Mouse (Mus musculus): Measurements from ENCODE around the gene Mlxipl. TPM values are rescaled to one million over a fixed set of nuclear protein-coding genes. Genes with fewer than 3 reads are reported as not detected.

Mlxipl gene
- polyA plus RNA-seq, 1 experiment from 2014 or later = 1.7 TPM

DNA sequence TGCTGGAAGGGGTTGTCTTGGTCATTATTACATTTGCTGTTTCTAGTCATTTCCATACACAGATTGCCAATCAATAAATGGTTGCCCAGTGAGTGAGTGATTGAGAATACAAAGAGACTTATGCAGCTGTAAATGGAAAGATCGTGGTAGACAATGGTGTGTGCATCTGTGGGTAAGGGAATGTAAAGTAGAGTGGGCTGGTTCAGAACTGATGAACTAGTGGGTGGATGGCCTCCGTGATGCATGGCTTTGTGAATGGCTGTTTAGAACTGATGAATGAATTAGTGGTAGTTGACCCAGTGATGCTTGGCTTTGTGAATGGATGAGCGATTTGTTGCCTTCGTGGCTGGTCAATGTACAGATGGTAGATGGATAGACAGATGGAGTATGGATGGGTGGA lies 40.1 kb downstream of the Mlxipl start:
- Histone ChIP-seq H3K4me3 (no peak overlapping the region), H3K9me3 (no peaks in the 10 kb centered on the region), H3K27ac (no peak overlapping the region), H3K4me1 (replicated peaks) (peaks cover 16% of the 10 kb centered on the region), H3K36me3 (no peaks in the 10 kb centered on the region), H3K27me3 (ENCODE audit: insufficient read depth, poor library complexity, severe bottlenecking) (peaks cover 35% of the 10 kb centered on the region)
- DNase-seq (ENCODE audit: low spot score) = no peak
- WGBS = 87% methylated on average over 4 of the region's 4 CpGs

DNA sequence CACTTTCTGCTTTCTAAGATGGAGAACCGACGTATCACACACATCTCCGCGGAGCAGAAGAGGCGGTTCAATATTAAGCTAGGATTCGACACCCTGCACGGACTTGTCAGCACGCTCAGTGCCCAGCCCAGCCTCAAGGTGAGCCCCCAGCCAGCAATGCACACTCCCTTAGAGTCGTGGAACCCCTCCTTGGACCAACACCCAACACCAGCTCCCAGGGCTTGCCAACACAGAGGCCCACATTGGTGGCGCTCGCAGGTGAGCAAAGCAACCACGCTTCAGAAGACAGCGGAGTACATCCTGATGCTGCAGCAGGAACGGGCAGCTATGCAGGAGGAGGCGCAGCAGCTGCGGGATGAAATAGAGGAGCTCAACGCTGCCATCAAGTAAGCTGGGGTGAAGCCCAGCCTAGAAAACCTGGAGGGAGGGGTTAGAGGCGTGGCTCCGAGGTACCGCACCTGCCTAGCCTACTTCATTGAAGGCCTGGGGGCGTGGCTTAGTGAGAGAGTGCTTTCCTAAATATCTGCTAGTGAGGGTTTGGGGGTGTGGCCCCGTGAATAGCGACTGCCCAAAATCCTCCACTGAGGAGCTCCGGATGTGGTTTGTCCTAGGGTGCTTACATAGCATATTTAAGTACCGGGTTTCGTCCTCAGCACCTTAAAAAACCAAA lies 44.2 kb downstream of the Mlxipl start:
- H3K27ac ChIP-seq = no peak overlapping the region
- peak overlapping the region; percentile 34 for H3K4me3 ChIP-seq
- 4% methylated on average over 26 of the region's 26 CpGs for WGBS
- peaks cover 43% of the 10 kb centered on the region for H3K27me3 ChIP-seq (ENCODE audit: insufficient read depth, poor library complexity, severe bottlenecking)
- peaks cover 16% of the 10 kb centered on the region for H3K4me1 ChIP-seq (replicated peaks)
- no peak for DNase-seq (ENCODE audit: low spot score)
- peaks cover 3% of the 10 kb centered on the region; the same call in 1 of the 2 replicates for H3K9me3 ChIP-seq
- no peaks in the 10 kb centered on the region for H3K36me3 ChIP-seq

DNA sequence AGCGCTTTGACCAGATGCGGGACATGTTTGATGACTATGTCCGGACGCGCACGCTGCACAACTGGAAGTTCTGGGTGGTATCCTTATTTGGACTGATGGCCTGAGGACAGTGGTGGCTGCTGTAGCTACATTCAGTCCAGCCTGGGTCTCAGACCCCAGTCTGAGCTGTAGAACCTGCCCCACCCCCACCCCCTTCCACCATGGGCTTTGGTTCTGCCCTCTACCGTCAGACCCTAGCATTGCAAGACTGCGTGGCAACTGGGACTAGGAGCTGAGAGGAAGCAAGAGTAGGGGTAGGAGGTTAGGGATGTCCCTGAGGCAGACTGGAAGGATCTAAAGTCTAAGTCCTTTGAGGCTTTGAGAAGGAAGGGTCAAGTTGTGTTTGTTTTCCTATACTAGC lies 44.8 kb downstream of the Mlxipl start:
- DNase-seq (ENCODE audit: low spot score) = peak; percentile 60
- WGBS = 4% methylated on average over 8 of the region's 8 CpGs
- peak overlapping the region; percentile 34 for H3K4me3 ChIP-seq
- H3K9me3 ChIP-seq = peaks cover 3% of the 10 kb centered on the region; the same call in 1 of the 2 replicates
- no peaks in the 10 kb centered on the region for H3K36me3 ChIP-seq
- peaks cover 43% of the 10 kb centered on the region for H3K27me3 ChIP-seq (ENCODE audit: insufficient read depth, poor library complexity, severe bottlenecking)
- H3K27ac ChIP-seq = no peak overlapping the region
- H3K4me1 ChIP-seq (replicated peaks) = peaks cover 16% of the 10 kb centered on the region

- H3K4me1 ChIP-seq (replicated peaks) = no peaks in the 10 kb centered on the region
- peaks cover 6% of the 10 kb centered on the region for H3K27me3 ChIP-seq (ENCODE audit: insufficient read depth, poor library complexity, severe bottlenecking)
- DNase-seq (ENCODE audit: low spot score) = no peak
- WGBS = 75% methylated on average over 2 of the region's 2 CpGs
- H3K36me3 ChIP-seq = no peaks in the 10 kb centered on the region
- no peak overlapping the region for H3K27ac ChIP-seq
- peaks cover 3% of the 10 kb centered on the region; the same call in 1 of the 2 replicates for H3K9me3 ChIP-seq
- no peak overlapping the region for H3K4me3 ChIP-seq
These were observed 50.2 kb downstream of the Mlxipl start for GRCm38 (mm10) chr5:135139881-135140280.

DNA sequence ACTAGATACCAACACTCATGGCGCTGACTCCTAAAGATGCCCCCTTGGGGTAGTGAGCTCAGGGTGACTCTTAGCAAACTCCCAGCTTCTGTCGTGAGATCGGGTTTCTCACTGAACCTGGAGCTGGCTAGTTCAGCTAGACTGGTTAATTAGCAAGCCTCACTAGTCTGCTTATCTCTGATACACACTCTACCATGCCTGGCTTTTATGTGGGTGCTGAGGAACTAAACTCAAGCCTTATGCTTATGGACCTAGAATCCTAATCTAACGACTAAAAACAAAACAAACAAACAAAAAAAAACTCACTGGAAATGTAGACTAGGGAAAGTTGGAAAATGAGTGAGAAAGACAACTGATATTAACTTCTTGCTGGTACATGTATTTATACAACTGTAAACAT lies 54.8 kb downstream of the Mlxipl start:
- Histone ChIP-seq H3K9me3 (no peaks in the 10 kb centered on the region), H3K27me3 (ENCODE audit: insufficient read depth, poor library complexity, severe bottlenecking) (no peaks in the 10 kb centered on the region), H3K36me3 (no peaks in the 10 kb centered on the region), H3K27ac (no peak overlapping the region), H3K4me3 (no peak overlapping the region), H3K4me1 (replicated peaks) (peaks cover 10% of the 10 kb centered on the region; the same call in 1 of the 2 replicates)
- DNase-seq (ENCODE audit: low spot score) = no peak
- 67% methylated on average over 4 of the region's 4 CpGs for WGBS

DNA sequence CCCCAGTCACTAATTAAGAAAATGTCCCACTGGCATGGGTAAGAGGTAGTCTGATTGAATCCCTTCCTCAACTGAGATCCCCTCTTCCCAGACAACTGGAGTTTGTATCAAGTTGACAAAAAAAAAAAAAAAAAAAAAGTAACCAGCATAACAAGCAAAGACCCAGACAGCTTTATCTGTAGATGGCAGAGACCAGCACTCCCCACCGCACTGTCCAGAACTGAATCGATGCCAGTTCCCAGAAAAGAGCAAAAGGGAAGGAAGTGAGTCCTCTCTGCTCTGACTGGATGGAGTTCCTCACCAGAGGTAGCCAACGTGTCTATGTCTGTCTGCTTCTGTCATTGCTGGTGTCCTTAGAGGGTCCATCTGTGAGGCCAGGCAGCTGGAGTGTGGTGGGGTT lies 55.8 kb downstream of the Mlxipl start:
- no peaks in the 10 kb centered on the region for H3K9me3 ChIP-seq
- WGBS = 84% methylated on average over 3 of the region's 3 CpGs
- no peak overlapping the region for H3K27ac ChIP-seq
- H3K36me3 ChIP-seq = no peaks in the 10 kb centered on the region
- H3K27me3 ChIP-seq (ENCODE audit: insufficient read depth, poor library complexity, severe bottlenecking) = no peaks in the 10 kb centered on the region
- no peak for DNase-seq (ENCODE audit: low spot score)
- H3K4me1 ChIP-seq (replicated peaks) = peaks cover 17% of the 10 kb centered on the region
- no peak overlapping the region for H3K4me3 ChIP-seq

DNA sequence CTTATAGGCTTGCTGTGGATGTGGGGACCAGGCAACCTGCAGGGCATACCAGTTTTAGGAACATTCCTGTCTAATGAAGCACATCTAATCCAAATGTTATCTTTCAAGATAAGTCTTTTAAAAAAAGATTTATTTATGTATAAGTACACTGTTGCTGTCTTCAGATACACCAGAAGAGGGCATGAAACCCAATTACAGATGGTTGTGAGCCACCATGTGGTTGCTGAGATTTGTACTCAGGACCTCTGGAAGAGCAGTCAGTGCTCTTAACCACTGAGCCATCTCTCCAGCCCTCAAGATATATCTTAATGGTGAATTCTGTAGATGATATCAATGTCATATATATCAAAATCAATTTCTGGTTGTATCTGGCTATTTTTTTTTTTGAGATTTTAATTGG lies 56.3 kb downstream of the Mlxipl start:
- H3K4me1 ChIP-seq (replicated peaks) = peaks cover 19% of the 10 kb centered on the region
- H3K9me3 ChIP-seq = no peaks in the 10 kb centered on the region
- no peak overlapping the region for H3K4me3 ChIP-seq
- no peaks in the 10 kb centered on the region; the same call in 1 of the 2 replicates for H3K36me3 ChIP-seq
- H3K27me3 ChIP-seq (ENCODE audit: insufficient read depth, poor library complexity, severe bottlenecking) = no peaks in the 10 kb centered on the region
- no peak for DNase-seq (ENCODE audit: low spot score)
- no peak overlapping the region for H3K27ac ChIP-seq

- Histone ChIP-seq H3K27ac (peak overlapping the region; percentile 92), H3K27me3 (ENCODE audit: insufficient read depth, poor library complexity, severe bottlenecking) (no peaks in the 10 kb centered on the region), H3K4me1 (replicated peaks) (peaks cover 20% of the 10 kb centered on the region), H3K36me3 (peaks cover 21% of the 10 kb centered on the region), H3K9me3 (no peaks in the 10 kb centered on the region), H3K4me3 (peak overlapping the region; percentile 80)
- WGBS = under 1% methylated on average over 13 of the region's 13 CpGs
- no peak for DNase-seq (ENCODE audit: low spot score)
These were observed 59.0 kb downstream of the Mlxipl start for GRCm38 (mm10) chr5:135148715-135149052.

GRCm38 (mm10) chr5:135149053-135149819 lies 59.5 kb downstream of the Mlxipl start, which contains the start of gene Tbl2:
Gene Tbl2 (plus strand): TSS chr5:135149657.
- no peaks in the 10 kb centered on the region for H3K9me3 ChIP-seq
- WGBS = under 1% methylated on average over 63 of the region's 63 CpGs
- H3K36me3 ChIP-seq = peaks cover 27% of the 10 kb centered on the region
- H3K27ac ChIP-seq = peak within 1 kb of the TSS; percentile 92
- H3K27me3 ChIP-seq (ENCODE audit: insufficient read depth, poor library complexity, severe bottlenecking) = no peaks in the 10 kb centered on the region
- peaks cover 20% of the 10 kb centered on the region for H3K4me1 ChIP-seq (replicated peaks)
- peak within 1 kb of the TSS; percentile 80 for H3K4me3 ChIP-seq
- peak; percentile 99 for DNase-seq (ENCODE audit: low spot score)

- peak overlapping the region; percentile 80 for H3K4me3 ChIP-seq
- peaks cover 33% of the 10 kb centered on the region for H3K36me3 ChIP-seq
- peaks cover 20% of the 10 kb centered on the region for H3K4me1 ChIP-seq (replicated peaks)
- no peaks in the 10 kb centered on the region for H3K9me3 ChIP-seq
- no peaks in the 10 kb centered on the region for H3K27me3 ChIP-seq (ENCODE audit: insufficient read depth, poor library complexity, severe bottlenecking)
- DNase-seq (ENCODE audit: low spot score) = no peak
- under 1% methylated on average over 23 of the region's 23 CpGs for WGBS
- H3K27ac ChIP-seq = peak overlapping the region; percentile 92
These were observed 60.1 kb downstream of the Mlxipl start for GRCm38 (mm10) chr5:135149820-135150178.

DNA sequence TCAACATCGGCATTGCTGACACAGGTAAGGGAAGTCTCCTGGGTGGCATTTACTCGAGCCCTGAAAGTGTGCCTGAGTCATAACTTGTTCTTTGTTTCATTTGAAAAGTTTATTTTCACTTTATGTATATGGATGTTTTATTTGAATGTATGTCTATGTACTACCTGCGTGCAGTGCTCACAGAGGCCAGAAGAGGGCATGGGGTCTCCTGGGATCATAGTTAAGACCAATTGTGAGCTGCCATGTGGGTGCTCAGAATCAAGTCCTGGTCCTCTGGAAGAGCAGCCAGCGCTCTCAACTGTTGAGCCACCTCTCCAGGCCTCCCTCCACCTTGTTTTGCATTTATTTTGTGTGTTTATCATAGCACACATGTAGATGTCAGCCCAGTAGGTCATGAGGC lies 66.8 kb downstream of the Mlxipl start:
- DNase-seq (ENCODE audit: low spot score) = no peak
- 97% methylated on average over 4 of the region's 4 CpGs for WGBS
- H3K4me3 ChIP-seq = no peak overlapping the region
- no peaks in the 10 kb centered on the region for H3K9me3 ChIP-seq
- no peaks in the 10 kb centered on the region for H3K27me3 ChIP-seq (ENCODE audit: insufficient read depth, poor library complexity, severe bottlenecking)
- H3K27ac ChIP-seq = no peak overlapping the region
- no peaks in the 10 kb centered on the region for H3K4me1 ChIP-seq (replicated peaks)
- H3K36me3 ChIP-seq = peaks cover 98% of the 10 kb centered on the region

DNA sequence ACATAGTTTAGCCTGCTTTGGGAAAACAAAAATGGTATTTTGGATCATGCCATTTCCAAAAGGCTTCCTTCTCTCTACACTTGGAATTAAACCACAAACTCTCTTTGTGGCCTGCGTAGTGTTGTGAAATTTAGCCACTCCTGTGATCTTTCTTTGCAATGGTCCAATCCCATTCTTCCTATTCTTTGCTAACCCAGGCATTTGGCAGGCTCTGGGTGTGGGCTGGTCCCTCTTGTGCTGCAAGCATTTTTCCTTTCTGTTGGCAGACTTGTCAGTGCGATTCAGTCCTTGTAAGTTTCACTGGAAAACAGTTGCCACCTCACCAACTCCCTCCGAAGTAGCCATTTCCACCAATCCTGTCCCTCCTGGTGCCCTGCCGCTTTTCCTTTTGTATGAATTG lies 71.5 kb downstream of the Mlxipl start:
- no peak overlapping the region for H3K4me3 ChIP-seq
- no peaks in the 10 kb centered on the region for H3K9me3 ChIP-seq
- peaks cover 79% of the 10 kb centered on the region for H3K36me3 ChIP-seq
- no peak for DNase-seq (ENCODE audit: low spot score)
- H3K27ac ChIP-seq = no peak overlapping the region
- no peaks in the 10 kb centered on the region for H3K27me3 ChIP-seq (ENCODE audit: insufficient read depth, poor library complexity, severe bottlenecking)
- WGBS = 98% methylated on average over 4 of the region's 4 CpGs
- H3K4me1 ChIP-seq (replicated peaks) = no peaks in the 10 kb centered on the region

DNA sequence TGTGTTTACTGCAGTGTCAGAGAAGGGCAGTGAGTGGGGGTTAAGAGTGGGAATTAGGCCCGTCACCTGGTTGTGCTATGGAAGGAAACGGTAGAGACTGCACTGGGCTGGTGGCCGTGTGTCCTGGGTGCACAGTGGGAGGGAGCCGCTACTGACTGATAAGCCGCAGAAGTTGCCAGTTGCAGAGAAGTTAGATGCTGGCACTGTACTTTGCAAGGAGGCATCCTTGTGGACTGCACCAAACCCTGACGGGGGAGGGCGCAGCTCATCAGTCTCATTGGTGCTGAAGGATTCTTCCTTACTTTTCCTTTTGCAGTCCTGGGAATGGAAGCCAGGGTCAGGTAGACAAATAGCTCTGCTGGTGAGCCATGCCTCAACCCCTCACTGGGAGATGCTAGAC lies 72.0 kb downstream of the Mlxipl start:
- WGBS = 86% methylated on average over 7 of the region's 7 CpGs
- no peaks in the 10 kb centered on the region for H3K4me1 ChIP-seq (replicated peaks)
- no peak for DNase-seq (ENCODE audit: low spot score)
- H3K36me3 ChIP-seq = peaks cover 74% of the 10 kb centered on the region
- H3K4me3 ChIP-seq = no peak overlapping the region
- no peaks in the 10 kb centered on the region for H3K9me3 ChIP-seq
- H3K27me3 ChIP-seq (ENCODE audit: insufficient read depth, poor library complexity, severe bottlenecking) = no peaks in the 10 kb centered on the region
- no peak overlapping the region for H3K27ac ChIP-seq

Data from hindbrain, embryonic 10.5 days (tissue).